Mouse (Mus musculus) mouse embryonic stem cell (cell line): ENCODE results near the gene Ces1g.

Experiments used
- in situ Hi-C, 2 experiments: fragments of 300-500 bp; cut with MboI; formaldehyde crosslinking; loops; 1 replicate in 1 of 2; 3 replicates in 1 of 2; pipeline ENCODE4 v1.14.3; 2019 to 2020; ENCODE audit warnings: low sequenced_read_pairs in 2 of 2, low pct_unique_long_range_greater_than_20kb in 1 of 2, mixed read lengths in 1 of 2; ENCODE audit not compliant: unreplicated experiment in 1 of 2

Ces1g gene

DNA sequence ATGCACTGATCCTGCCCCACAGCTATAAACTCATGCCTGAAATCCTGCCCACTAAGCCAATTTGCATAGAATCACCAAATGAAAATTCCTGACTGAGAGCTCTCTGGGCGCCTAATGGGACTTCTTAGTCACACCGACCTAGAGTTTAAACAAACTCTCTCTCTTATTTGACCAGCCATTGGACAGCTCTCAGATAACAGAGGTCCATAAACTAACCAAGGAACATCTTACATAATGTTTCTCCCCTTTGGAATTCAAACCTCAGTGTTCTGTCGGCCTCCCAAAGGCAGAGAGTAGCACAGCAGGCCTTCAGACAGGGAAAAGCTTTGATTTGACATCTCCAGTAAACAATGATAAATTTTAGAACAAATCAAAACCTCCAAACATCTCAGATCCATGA is at the start of gene Ces1g:
Gene Ces1g, minus strand, starts transcription at position 102 of the 400 bp plus-strand sequence.
- in situ Hi-C loops, result no loop called here

DNA sequence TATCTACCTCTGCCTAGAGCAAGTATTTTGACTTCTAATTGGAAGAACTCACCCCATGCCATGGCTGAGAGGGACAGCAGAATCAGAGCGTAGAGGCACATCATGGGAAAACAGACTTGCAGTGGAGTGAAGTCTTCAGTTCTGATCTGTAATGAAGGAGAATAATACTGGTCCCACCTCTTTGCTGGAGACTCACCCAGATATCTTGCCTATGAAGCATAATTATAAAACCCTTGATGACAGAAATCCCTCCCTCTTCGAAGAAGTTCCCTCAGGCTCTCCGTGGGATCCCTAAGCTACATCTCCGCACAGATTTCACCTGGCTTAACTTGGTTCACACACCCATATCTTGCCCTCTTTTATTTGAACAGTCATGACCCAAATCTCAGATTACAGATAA is 42.5 kb upstream of the Ces1g start, which contains the start of gene Ces1h:
Gene Ces1h, minus strand, starts transcription at position 101 of the 400 bp plus-strand sequence.
- in situ Hi-C loops, result no loop called here

DNA sequence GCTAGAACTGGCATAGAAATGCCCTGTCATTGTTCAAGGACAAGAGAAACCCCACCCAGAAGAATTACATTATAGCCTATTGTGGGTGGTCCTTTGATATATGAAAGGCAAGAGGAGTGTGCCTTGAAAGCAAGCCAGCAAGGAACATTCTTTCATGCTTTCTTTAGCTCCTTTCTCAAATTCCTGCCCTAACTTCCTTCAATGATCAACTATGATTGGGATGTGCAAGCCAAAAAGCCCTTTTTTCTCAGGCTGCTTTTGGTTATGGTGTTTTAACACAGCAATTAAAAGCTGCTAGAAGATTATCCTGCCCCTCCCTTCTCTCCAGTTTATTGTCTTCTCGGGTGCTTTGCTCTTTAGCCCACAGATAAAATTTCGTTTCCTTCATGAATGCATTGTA is 32.4 kb upstream of the Ces1g start:
- in situ Hi-C loops, result no loop called here

DNA sequence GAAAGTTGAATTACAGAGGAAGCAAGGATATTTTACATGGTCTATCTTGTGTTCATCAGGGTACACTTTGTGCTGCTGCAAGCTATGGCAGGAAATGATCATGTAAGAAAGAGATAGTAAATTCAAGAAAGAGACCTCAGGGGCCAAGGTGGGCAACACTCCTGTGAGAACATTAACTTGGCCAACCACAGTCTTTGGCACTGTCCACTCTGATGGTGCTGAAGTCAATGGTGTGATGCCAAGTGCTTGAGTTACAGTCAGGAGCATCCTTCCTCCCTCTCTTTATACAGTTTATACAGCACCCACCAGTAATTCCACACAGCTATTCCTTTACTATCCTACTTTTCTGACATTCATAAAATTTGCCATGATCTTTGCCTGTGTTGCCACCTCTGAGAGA is 23.0 kb upstream of the Ces1g start:
- in situ Hi-C loops, result no loop called here

DNA sequence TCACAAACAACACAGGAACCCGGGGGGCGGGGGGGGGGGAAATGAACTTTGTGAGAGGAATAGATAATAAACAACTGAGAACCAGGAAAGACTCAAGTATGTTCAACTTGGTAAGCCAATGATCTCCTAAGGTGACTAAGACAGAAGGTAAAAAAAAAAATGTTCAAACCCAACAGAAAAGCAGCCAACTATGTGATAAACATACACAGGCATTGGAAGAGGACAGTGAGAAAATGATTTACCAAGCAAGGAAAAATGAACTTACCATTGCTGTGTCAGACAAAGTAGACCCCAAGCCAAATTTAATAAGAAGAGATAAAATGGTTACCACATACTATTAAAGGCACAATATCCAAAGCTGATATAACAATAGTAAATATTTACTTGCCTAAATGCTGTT is 2.4 kb upstream of the Ces1g start:
- in situ Hi-C loops, result no loop called here

DNA sequence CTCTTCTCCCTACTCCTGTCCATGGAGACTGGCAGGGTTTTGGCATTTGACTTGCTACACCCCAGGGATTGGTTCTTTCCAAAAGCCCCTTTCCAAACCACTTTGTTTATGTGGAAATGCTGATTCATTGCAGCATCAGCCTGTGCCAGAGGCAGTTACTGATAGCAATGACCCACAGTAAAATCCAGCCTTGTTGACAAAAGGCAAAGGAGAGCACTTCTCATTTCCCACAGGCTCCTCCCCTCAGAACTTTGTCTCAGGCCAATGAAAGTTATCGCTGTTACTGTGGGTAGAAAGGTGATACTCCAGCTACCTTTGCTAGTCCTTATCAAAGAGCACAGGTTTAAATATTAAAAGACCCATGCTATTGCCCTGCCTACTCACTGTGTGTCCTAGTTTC is 4.4 kb downstream of the Ces1g start:
- in situ Hi-C loops, result no loop called here

DNA sequence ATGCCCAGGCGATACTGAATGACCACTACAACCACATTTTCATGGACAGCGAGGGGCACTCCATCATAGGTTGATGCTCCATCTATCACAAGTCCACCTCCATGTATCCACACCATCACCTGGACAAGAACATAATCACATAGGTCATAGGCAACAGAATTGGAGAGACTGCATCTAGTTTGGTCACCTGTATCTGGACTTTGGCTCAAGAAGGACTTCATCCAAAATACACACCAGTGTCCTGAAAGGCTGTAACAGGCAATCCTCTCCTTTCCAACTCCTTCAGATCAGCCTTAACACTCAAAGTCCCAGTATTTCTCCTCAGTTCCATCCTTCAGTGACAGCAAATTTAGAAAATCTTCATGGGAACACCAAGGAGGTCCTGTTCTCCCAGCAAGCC is 6.0 kb downstream of the Ces1g start:
- in situ Hi-C loops, result no loop called here

DNA sequence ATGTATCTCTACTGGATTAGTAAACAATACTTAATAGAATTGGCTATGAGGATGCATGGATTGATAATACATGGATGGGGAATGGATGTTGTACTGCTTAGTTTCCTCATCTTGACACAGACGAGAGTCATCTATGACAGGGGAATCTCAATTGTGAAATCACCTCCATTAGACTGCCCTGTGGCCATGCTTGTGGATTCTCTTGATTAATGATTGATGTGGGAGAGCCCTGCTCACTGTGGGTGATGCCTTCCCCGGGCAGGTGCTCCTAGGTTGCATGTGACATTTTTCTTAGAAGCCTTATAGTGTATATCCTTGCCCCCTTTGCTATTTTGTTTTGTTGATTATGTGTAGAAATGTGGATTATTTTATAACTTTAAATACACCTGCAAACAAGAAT is 12.0 kb downstream of the Ces1g start:
- in situ Hi-C loops, result no loop called here

DNA sequence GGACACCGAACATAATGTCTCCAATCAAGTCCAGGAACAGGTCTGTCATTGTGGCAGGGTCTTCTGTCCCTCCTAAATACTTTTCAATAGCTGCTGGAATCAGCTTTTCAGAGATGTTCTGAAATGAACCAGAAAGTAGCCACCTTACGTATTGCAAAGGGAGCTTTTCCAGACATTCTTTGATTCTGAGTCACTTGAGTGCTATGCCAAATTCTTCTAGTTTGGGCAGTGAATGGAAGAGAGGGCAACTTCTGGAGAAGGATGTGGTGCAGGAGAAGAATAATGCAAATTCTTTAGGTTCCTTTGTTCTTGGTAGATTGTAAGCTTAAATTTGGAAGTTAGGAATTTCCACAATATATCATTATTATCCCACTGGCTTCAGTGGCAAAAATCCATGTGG is 20.1 kb downstream of the Ces1g start:
- in situ Hi-C loops, result no loop called here

DNA sequence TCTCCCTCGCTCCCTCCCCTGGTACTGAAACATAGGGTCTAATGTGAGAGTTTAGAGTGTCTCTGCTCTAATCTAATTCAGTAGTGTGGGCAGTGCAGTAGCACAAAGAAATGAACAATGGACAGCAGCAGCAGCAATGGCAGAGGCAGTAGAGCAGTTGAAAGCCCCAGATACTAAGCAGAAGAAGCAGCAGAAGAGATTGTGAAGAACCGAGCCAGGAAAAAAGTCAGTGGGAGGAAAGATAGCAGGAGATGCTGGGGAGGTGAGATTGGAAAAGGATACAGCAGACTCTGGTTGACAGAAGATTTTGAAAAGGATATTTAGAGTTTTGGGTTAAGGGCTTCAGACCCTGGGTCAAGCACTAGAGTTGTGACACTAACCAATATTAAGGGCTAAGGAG is 21.6 kb downstream of the Ces1g start:
- in situ Hi-C loops, result no loop called here

DNA sequence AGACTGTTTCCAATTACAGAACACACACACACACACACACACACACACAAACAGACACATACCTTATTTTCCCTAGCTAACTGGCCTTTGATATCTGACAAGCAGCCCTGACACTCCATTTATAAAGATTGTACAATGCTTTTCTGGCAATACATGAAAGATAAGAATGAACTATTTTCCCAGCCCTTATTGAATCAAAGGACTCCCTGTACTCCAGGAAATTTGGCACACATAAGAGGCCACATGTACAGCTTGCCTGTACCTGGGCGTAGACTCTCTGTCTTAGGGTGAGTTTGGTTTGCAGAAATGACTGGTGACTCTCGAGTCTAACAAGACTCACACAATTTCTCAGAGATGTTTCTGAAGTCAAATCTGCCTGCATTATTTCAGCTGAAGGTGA is 53.2 kb downstream of the Ces1g start:
- in situ Hi-C loops, result no loop called here

DNA sequence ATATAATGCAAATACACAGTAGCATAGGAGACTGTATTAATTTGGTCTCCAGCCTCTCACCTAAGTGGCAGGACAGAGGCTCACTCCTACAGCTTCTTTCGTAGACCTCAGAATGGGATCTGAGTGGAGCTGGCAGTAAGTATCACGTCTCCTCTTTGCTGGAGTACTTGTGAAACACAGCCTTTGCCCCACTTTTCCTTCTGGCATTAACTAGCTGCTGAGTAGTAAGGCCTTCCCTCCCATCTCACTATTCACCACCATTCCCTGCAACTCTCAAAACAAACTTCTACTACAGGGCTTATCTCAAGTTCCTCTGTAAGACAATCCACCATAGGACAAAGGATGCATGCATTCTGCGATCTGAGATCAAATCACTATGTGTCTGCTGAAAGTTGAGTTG is 54.8 kb downstream of the Ces1g start:
- in situ Hi-C loops, result no loop called here

DNA sequence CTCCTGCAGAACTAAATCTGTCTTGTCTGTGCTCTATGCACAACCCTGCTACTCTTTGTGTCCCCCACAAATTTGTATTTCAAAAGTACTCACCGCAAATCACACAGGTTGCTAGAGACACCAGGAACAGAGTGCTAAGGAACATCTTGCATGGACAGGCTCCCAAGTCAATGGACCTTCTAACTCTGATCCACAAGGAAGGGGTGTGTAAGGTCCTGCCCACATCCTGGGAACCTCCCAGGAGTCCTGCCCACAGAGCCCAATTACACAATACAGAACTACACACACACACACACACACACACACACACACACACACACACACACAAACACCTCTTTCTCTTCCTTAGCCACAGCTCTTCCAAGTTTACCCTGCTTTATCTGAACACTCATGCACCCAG is 57.6 kb downstream of the Ces1g start, which contains the start of gene Ces1f:
Gene Ces1f, minus strand, starts transcription at position 192 of the 400 bp plus-strand sequence.
- in situ Hi-C loops, result no loop called here

DNA sequence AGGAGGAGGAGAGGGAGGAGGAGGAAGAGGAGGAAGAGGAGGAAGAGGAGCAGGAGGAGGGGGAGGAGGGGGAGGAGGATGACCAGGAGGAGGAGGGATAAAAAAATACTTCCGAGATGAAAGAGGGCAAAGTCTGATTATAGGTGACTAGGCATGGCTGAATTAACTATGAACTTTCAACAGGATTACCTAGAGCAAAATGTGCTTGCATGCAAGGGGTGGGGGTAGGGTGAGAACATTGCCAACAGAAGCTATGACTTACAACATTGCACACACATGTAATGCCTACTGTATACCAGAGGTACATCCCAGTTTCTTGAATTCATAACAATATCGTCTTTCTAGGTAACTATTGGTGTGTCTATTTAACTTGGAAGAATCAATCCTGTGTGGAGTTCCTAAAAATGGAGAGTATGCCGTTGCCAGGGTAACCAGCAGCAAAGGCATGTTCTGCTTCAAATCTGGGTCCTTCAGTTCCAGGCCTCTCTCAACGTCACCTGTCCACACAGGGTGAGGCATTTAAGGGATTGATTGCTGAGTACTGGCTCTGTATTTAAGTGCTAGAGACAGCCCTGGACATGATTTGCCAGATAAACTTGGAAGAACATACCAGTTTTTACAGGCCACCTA is 58.8 kb downstream of the Ces1g start:
- in situ Hi-C loops, result no loop called here

DNA sequence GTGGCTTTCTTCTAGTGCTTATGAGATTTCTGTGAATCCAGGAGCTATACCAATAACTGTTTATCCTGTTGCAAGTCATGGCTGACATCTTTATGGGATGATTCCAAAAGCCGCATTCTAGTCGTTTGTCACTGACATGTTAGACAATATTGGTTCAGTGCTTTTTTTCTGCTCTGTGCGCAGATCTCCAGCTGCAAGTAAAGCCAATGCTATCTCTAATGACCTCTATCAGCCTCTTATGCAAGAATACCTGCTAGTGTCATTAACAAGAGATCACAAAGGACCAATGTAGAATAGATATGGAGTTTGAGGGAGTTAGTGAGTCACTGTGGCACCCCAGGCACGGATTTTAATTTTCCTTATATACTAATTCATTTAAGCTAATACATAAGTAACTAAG is 62.5 kb downstream of the Ces1g start:
- in situ Hi-C loops, result no loop called here

DNA sequence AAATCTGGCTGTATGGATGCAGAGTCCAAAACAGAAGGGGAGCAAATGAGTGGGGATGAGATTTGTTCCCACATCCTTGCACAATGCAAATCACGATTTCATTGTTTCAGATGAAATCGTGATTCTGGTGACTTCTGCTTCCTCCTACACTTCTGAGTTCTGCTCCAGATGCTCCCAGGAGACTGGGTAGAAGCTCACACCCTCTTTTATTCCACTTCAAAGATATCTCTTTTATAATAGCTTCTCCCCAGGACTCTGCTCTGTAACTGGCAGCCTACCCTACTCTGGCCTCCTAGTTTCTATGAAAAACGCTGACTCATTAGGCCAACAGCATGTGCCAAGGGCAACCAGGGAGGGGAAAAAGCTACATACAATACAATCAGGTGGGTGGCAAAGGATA is 63.8 kb downstream of the Ces1g start:
- in situ Hi-C loops, result no loop called here

DNA sequence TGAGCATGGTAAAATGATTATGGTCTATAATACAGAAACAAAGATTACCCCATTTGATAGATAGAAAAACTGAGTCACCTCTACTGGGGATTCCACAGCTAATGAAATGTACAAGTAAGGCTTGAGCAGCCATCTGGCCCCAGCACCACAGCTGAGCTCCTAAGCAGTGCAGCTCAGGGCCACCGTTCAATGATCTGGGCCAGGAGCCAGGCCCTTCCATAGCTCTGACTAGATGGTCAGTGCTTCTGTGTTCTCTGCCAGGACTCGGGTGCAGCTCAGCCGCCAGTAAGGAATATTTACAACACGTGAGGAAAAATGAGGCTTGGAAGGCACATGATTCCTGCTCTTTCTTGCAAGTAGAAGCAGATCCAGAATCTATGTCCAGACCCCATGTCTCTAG is 64.4 kb downstream of the Ces1g start:
- in situ Hi-C loops, result no loop called here

DNA sequence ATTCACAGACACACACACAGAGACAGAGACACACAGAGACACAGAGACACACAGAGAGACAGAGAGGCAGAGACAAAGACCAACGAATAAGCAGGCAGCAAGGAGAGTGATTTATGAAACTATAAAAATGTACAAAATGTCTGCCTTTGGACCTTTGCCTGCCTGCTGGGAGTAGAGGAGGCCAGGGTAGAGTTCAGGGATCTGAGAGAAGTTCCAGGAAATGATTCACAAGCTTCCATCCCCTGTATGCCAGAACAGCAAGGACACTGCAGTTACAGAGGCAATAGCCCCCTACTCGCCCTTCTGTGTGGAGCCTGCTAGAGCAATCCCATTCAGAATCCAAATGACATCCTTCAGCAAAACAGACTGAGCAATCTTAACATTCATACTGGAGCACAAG is 75.7 kb downstream of the Ces1g start:
- in situ Hi-C loops, result no loop called here

DNA sequence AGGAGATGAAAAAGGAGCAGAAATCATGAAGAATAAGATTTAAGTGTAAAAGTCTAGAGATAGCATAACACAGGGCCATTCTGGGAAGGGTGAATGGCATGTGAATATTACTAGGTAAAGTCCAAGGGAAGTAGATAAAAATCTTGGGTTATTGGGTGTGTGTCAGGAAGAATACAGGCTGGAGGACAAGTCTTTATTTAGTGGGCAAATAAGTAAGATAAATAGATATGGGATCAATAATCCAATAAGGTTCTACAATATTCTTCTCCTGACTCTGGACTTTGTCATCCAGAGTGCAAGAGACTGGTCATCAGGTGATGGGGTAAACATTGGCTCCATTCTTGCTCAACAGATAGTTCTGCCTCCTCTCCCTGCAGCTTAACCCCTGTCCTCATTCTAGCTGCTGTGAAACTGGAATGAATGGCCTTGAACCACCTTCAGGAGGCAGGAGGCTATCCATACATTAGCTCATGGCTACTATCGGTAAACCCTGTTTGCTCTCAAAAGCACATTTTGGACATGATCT is 84.6 kb downstream of the Ces1g start:
- in situ Hi-C loops, result no loop called here
